Mouse (Mus musculus) C2C12 (cell line): ENCODE data around the gene Pou2f3.

Experiments
- CEBPB ChIP-seq: IDR thresholded peaks from one replicate; pipeline ENCODE4 v1.6.1; 2011; ENCODE audit warnings: low read depth, mild to moderate bottlenecking, control low read depth, moderate library complexity
- CTCF ChIP-seq: IDR thresholded peaks from one replicate; pipeline ENCODE4 v1.5.1; 2011; ENCODE audit not compliant: control insufficient read depth, insufficient read depth, insufficient read length
- FOSL1 ChIP-seq: IDR thresholded peaks from one replicate; pipeline ENCODE4 v1.8.0; 2011; ENCODE audit warnings: mild to moderate bottlenecking, low read length; ENCODE audit not compliant: poor library complexity, insufficient read depth, severe bottlenecking
- MYOD1 ChIP-seq: IDR thresholded peaks from one replicate; pipeline ENCODE4 v1.6.1; 2011; ENCODE audit warnings: low read depth; ENCODE audit not compliant: control insufficient read depth, insufficient read length
- MYOG ChIP-seq: IDR thresholded peaks from one replicate; pipeline ENCODE4 v1.6.1; 2011; ENCODE audit not compliant: control insufficient read depth, insufficient read length; ENCODE audit errors: extremely low read depth

DNA sequence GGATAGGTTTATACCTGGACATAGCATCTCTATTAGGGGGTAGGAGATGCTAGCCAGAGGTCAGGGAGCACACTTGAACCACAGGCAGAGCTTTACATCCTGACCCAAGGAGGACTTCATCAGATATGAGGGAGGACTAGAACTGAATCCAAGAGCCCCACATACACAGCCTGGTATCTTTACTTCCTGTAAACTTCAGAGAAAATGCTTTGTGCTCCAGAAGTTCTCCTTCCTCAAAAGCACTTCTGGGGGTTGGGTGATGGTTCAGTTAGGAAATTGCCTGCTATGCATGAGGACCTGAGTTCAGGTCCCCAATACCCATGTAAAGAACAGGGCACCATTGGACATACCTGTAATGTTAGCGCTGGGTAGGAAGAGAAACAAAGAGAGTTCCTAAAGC is 23.3 kb upstream of the Pou2f3 start:
- TF ChIP-seq CEBPB = no peak
- no peak for TF ChIP-seq MYOG
- no peak for TF ChIP-seq CTCF
- no peak for TF ChIP-seq MYOD1
- TF ChIP-seq FOSL1 = no peak
